ENCODE assay signal across 15 mouse cellular contexts in the genomic region with DNA sequence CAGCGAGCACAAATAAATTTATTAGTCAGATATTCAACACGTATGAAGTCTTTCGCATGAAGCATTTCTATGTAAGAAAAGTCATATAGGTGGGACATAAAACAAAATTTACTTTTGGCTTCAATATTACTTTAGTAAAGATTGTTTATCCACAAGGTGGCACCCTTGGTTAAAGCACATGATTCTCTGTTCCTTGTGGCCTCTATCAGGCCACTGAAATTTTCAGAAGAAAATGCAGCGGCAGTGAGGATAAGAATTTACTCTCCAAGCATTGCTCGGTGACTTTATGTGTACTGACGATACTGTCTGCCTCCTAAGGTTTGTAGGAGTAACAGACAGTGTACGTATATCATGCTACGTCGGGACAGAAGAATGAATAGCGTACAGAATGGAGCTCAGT.
DNase-seq lines count a peak whose midpoint lies in the region; ATAC-seq and TF ChIP-seq lines count a peak whose summit lies in the region.
"Had no signal": no experiment of that assay in that cellular context is flagged by ENCODE, and none has a peak within 500 bp of the region (broad histone marks: within the 10 kb centered on the region; RNA-seq: fewer than 3 reads in every experiment).

No protein-coding gene starts in this region.

- H3K4me2 ChIP-seq in intestine, postnatal 0 days (replicated peaks; ENCODE audit: low read depth), result no peak overlapping the region
- no peak overlapping the region for H3K4me2 ChIP-seq in intestine, embryonic 16.5 days (ENCODE audit: low read depth, low read length)
- no peak overlapping the region for H3K4me2 ChIP-seq in hindbrain, embryonic 16.5 days (ENCODE audit: low read length)
- H3K4me2 ChIP-seq: heart, embryonic 11.5 days; midbrain, embryonic 12.5 days had no signal

- DNase-seq in embryo, embryonic 10.5 days (ENCODE audit: low spot score), result peak; percentile 14
- DNase-seq in embryo, embryonic 10 days (ENCODE audit: low spot score), result no peak
- peak; percentile 9 for DNase-seq in 416B (ENCODE audit: low read depth)
- DNase-seq in Muller cell, postnatal 12 days (ENCODE audit: inconsistent ontology term), result no peak
- no peak for DNase-seq in right cerebral cortex, postnatal 10 days (ENCODE audit: low spot score in 2 of 2)
- DNase-seq: kidney, postnatal 4 days; thymus, postnatal 36 days had no signal

- ATAC-seq in intestine, postnatal 0 days, result no peak
- ATAC-seq in intestine, embryonic 16.5 days, result no peak
- ATAC-seq in hindbrain, embryonic 16.5 days, result peak; percentile 41; the same call in 1 of the 2 replicates
- ATAC-seq: inflammation-experienced regulatory T-cells, adult 6 months; lung, postnatal 0 days; Patski had no signal

- no peaks in the 10 kb centered on the region for H3K4me1 ChIP-seq in intestine, postnatal 0 days (replicated peaks; ENCODE audit: control insufficient read depth, insufficient read depth, low read length)
- H3K4me1 ChIP-seq in intestine, embryonic 16.5 days (ENCODE audit: control insufficient read depth, insufficient read depth, low read length), result no peaks in the 10 kb centered on the region
- H3K4me1 ChIP-seq in hindbrain, embryonic 16.5 days (ENCODE audit: control insufficient read depth, insufficient read depth, low read depth, low read length), result no peaks in the 10 kb centered on the region
- H3K4me1 ChIP-seq: midbrain, embryonic 12.5 days had no signal

- 78% methylated on average over 10 of the region's 10 CpGs for WGBS in intestine, postnatal 0 days
- 76% methylated on average over 10 of the region's 10 CpGs for WGBS in intestine, embryonic 16.5 days
- WGBS in hindbrain, embryonic 16.5 days, result 67% methylated on average over 10 of the region's 10 CpGs

- H3K27ac ChIP-seq in intestine, postnatal 0 days (ENCODE audit: low read depth, low read length), result no peak overlapping the region
- no peak overlapping the region for H3K27ac ChIP-seq in intestine, embryonic 16.5 days (ENCODE audit: low read length)
- no peak overlapping the region for H3K27ac ChIP-seq in hindbrain, embryonic 16.5 days (ENCODE audit: low read depth, low read length)
- H3K27ac ChIP-seq: midbrain, embryonic 12.5 days had no signal

- no peaks in the 10 kb centered on the region for H3K9me3 ChIP-seq in intestine, postnatal 0 days (ENCODE audit: control insufficient read depth)
- H3K9me3 ChIP-seq in intestine, embryonic 16.5 days (ENCODE audit: control insufficient read depth, low read length), result no peaks in the 10 kb centered on the region
- H3K9me3 ChIP-seq in hindbrain, embryonic 16.5 days (ENCODE audit: control insufficient read depth, low read length), result no peaks in the 10 kb centered on the region
- H3K9me3 ChIP-seq: midbrain, embryonic 12.5 days had no signal

- H3K27me3 ChIP-seq in intestine, postnatal 0 days (replicated peaks; ENCODE audit: control insufficient read depth, insufficient read depth, low read length), result no peaks in the 10 kb centered on the region
- no peaks in the 10 kb centered on the region for H3K27me3 ChIP-seq in intestine, embryonic 16.5 days (replicated peaks; ENCODE audit: control insufficient read depth, insufficient read depth, low read length)
- H3K27me3 ChIP-seq in hindbrain, embryonic 16.5 days (replicated peaks; ENCODE audit: control insufficient read depth, insufficient read depth, low read length), result no peaks in the 10 kb centered on the region
- H3K27me3 ChIP-seq: midbrain, embryonic 12.5 days; Patski had no signal

- no peak overlapping the region for H3K9ac ChIP-seq in intestine, postnatal 0 days (ENCODE audit: low read depth, low read length)
- H3K9ac ChIP-seq in intestine, embryonic 16.5 days (ENCODE audit: low read depth, low read length), result no peak overlapping the region
- H3K9ac ChIP-seq in hindbrain, embryonic 16.5 days (ENCODE audit: low read depth, low read length), result no peak overlapping the region
- H3K9ac ChIP-seq: midbrain, embryonic 12.5 days had no signal

- no peaks in the 10 kb centered on the region for H3K36me3 ChIP-seq in intestine, postnatal 0 days (ENCODE audit: control insufficient read depth, insufficient read depth)
- no peaks in the 10 kb centered on the region for H3K36me3 ChIP-seq in intestine, embryonic 16.5 days (ENCODE audit: control insufficient read depth, insufficient read depth, low read length)
- no peaks in the 10 kb centered on the region for H3K36me3 ChIP-seq in hindbrain, embryonic 16.5 days (ENCODE audit: control insufficient read depth, insufficient read depth, low read length)
- H3K36me3 ChIP-seq: midbrain, embryonic 12.5 days had no signal

- TF ChIP-seq CTCF in intestine, postnatal 0 days (IDR thresholded peaks at IDR 0.05; ENCODE audit: low read depth), result peak; percentile 27; the same call in 1 of the 2 replicates

- H3K4me3 ChIP-seq in intestine, postnatal 0 days (ENCODE audit: low read depth, low read length), result no peak overlapping the region
- no peak overlapping the region for H3K4me3 ChIP-seq in intestine, embryonic 16.5 days (ENCODE audit: low read length)
- no peak overlapping the region for H3K4me3 ChIP-seq in hindbrain, embryonic 16.5 days (ENCODE audit: low read length)
- H3K4me3 ChIP-seq: midbrain, embryonic 12.5 days had no signal

Comparison
In these comparisons a context has a peak if more than half of its experiments do, and no peak if none do; other contexts are left out.
1. DNase-seq: peak in embryo, embryonic 10.5 days (single experiment) and 416B (single experiment); none in embryo, embryonic 10 days (single experiment), Muller cell, postnatal 12 days (single experiment) and right cerebral cortex, postnatal 10 days (0 of 2).